Mouse (Mus musculus): ENCODE measurements around the gene Ruvbl1. TPM values are rescaled to one million over a fixed set of nuclear protein-coding genes. Genes with fewer than 3 reads are reported as not detected.

The Ruvbl1 gene
- total and polyA plus RNA-seq, 3 experiments = 156 to 169 (median 159) TPM

DNA sequence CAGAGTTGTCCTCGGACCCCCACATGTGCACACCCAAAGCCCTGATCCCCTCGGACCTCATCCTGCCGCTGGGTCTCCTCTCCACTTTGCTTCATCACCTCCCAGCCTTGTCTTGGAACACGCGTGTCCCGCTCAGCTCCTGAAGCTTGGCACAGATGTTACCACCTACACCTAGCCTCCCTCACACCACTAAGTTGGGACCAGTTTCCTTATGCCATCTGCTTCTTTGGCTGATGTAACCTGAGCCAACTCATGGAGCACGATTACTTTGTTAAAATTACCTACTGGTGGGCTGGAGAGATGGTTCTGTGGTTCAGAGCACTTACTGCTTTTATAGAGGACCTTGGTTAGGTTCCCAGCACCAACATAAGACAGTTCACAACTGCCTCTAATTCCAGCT, 56.6 kb downstream of the Ruvbl1 start:
- Histone ChIP-seq H3K4me3 (replicated peaks in 1 of 3; ENCODE audit: low read depth in 2 of 3, low read length in 2 of 3, poor library complexity in 1 of 3) (no peak overlapping the region), H3K27me3 (replicated peaks) (no peaks in the 10 kb centered on the region), H3K36me3 (replicated peaks in 1 of 2; ENCODE audit: control insufficient read depth in 1 of 2, insufficient read depth in 1 of 2, low read length in 1 of 2) (peaks cover 0 to 5% of the 10 kb centered on the region in 2 experiments), H3K9ac (ENCODE audit: insufficient read depth, low read depth) (no peak overlapping the region), H3K9me3 (replicated peaks; ENCODE audit: low read length) (no peaks in the 10 kb centered on the region), H3K27ac (ENCODE audit: insufficient read depth, low read depth) (no peak overlapping the region), H3K4me1 (ENCODE audit: control insufficient read depth in 1 of 2, insufficient read depth in 2 of 2) (peaks cover 2 to 21% of the 10 kb centered on the region in 2 experiments; a peak in 3 of 4 replicates), H3K79me2 (replicated peaks; ENCODE audit: control insufficient read depth, extremely low read depth, insufficient read depth, poor library complexity, severe bottlenecking) (peaks cover 17% of the 10 kb centered on the region), H3K4me2 (ENCODE audit: insufficient read depth, low read depth, poor library complexity, severe bottlenecking) (no peak overlapping the region)
- dilution Hi-C loops (cut with MboI; ENCODE audit: extremely low pct_ligation_motif_present, extremely low pct_unique_long_range_greater_than_20kb, low sequenced_read_pairs) (no loop called here), in situ Hi-C loops (cut with MboI; ENCODE audit: low pct_ligation_motif_present, low pct_unique_long_range_greater_than_20kb, low sequenced_read_pairs) (no loop called here)
- TF ChIP-seq KAT2A (IDR thresholded peaks at IDR 0.05; ENCODE audit: insufficient replicate concordance, low read length) (no peak), CHD2 (IDR thresholded peaks at IDR 0.05; ENCODE audit: low read length) (no peak)
- DNase-seq (ENCODE audit: extremely low read depth) = no peak

DNA sequence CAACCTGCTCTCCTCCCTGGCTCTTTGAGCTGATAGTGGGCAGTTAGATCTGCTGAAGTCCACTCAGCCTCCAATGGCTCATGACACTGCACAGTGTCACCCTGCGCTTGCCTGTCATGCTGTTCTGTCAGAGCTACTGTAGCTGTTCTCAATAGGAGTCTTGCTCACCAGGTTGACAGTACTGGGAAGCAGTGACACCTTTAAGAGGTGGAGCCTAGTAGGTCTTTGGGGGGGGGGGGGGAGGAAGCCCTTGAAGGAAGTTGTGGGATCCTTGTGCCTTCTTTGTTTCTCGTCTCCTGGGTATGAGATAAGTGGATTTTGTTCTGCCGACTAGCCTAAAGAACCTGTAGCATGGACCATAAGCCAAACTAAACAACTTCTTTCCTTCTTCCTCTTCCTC, 57.4 kb downstream of the Ruvbl1 start:
- peaks cover 9% of the 10 kb centered on the region for H3K79me2 ChIP-seq (replicated peaks; ENCODE audit: control insufficient read depth, extremely low read depth, insufficient read depth, poor library complexity, severe bottlenecking)
- dilution Hi-C loops (cut with MboI; ENCODE audit: extremely low pct_ligation_motif_present, extremely low pct_unique_long_range_greater_than_20kb, low sequenced_read_pairs) = no loop called here
- H3K27me3 ChIP-seq (replicated peaks) = no peaks in the 10 kb centered on the region
- in situ Hi-C loops (cut with MboI; ENCODE audit: low pct_ligation_motif_present, low pct_unique_long_range_greater_than_20kb, low sequenced_read_pairs) = no loop called here
- DNase-seq (ENCODE audit: extremely low read depth) = no peak
- H3K36me3 ChIP-seq (replicated peaks in 1 of 2; ENCODE audit: control insufficient read depth in 1 of 2, insufficient read depth in 1 of 2, low read length in 1 of 2) = no peaks in the 10 kb centered on the region
- peak overlapping the region; percentile 31; the same call in 1 of the 2 replicates for H3K9ac ChIP-seq (ENCODE audit: insufficient read depth, low read depth)
- no peak overlapping the region for H3K27ac ChIP-seq (ENCODE audit: insufficient read depth, low read depth)
- no peaks in the 10 kb centered on the region for H3K9me3 ChIP-seq (replicated peaks; ENCODE audit: low read length)
- peak overlapping the region; percentile 67 for H3K4me2 ChIP-seq (ENCODE audit: insufficient read depth, low read depth, poor library complexity, severe bottlenecking)
- H3K4me1 ChIP-seq (ENCODE audit: control insufficient read depth in 1 of 2, insufficient read depth in 2 of 2) = peaks cover 2 to 17% of the 10 kb centered on the region in 2 experiments; a peak in 3 of 4 replicates
- peak overlapping the region in 2 of 3 experiments; percentile 28 to 48 for H3K4me3 ChIP-seq (replicated peaks in 1 of 3; ENCODE audit: low read depth in 2 of 3, low read length in 2 of 3, poor library complexity in 1 of 3)
- no peak for TF ChIP-seq MAFK (IDR thresholded peaks at IDR 0.05; ENCODE audit: insufficient replicate concordance, low read length)
- no peak for TF ChIP-seq MXI1 (IDR thresholded peaks at IDR 0.05; ENCODE audit: low read depth, low read length)
- no peak for TF ChIP-seq RAD21 (IDR thresholded peaks at IDR 0.05; ENCODE audit: low read depth, low read length)
- TF ChIP-seq PAX5 (IDR thresholded peaks at IDR 0.05; ENCODE audit: low read length) = no peak
- TF ChIP-seq RCOR1 (conservative IDR thresholded peaks at IDR 0.05; ENCODE audit: low read depth, low read length) = no peak
- TF ChIP-seq UBTF (IDR thresholded peaks at IDR 0.05; ENCODE audit: low read depth, low read length) = no peak
- no peak for TF ChIP-seq ZMIZ1 (IDR thresholded peaks at IDR 0.05; ENCODE audit: low read depth, low read length)
- no peak for TF ChIP-seq USF2 (conservative IDR thresholded peaks at IDR 0.05; ENCODE audit: low read depth, low read length)
- TF ChIP-seq MAX (IDR thresholded peaks at IDR 0.05; ENCODE audit: low read length) = no peak
- TF ChIP-seq NELFE (IDR thresholded peaks at IDR 0.05; ENCODE audit: low read depth, low read length) = 0 out of 2 replicates have a peak, but pooled peaks have one; percentile 32
- TF ChIP-seq ZNF384 (IDR thresholded peaks at IDR 0.05; ENCODE audit: low read depth, low read length) = no peak
- TF ChIP-seq SMC3 (IDR thresholded peaks at IDR 0.05; ENCODE audit: low read depth, low read length) = no peak
- peak; percentile 60 for TF ChIP-seq MAZ (IDR thresholded peaks at IDR 0.05; ENCODE audit: low read depth, low read length)
- no peak for TF ChIP-seq KAT2A (IDR thresholded peaks at IDR 0.05; ENCODE audit: insufficient replicate concordance, low read length)
- no peak for TF ChIP-seq CHD1 (IDR thresholded peaks at IDR 0.05; ENCODE audit: low read depth, low read length)
- TF ChIP-seq ZC3H11A (IDR thresholded peaks at IDR 0.05; ENCODE audit: low read depth, low read length) = no peak
- TF ChIP-seq TBP (conservative IDR thresholded peaks at IDR 0.05; ENCODE audit: low read depth, low read length) = no peak
- TF ChIP-seq ZKSCAN1 (IDR thresholded peaks at IDR 0.05; ENCODE audit: borderline replicate concordance, low read depth, low read length) = no peak
- no peak for TF ChIP-seq SIN3A (IDR thresholded peaks at IDR 0.05; ENCODE audit: low read length)
- peak; percentile 35; the same call in 1 of the 2 replicates for TF ChIP-seq POLR2A (IDR thresholded peaks at IDR 0.05; ENCODE audit: low read depth, low read length)
- no peak for TF ChIP-seq JUND (conservative IDR thresholded peaks at IDR 0.05; ENCODE audit: low read depth, low read length)
- no peak for TF ChIP-seq MYC (IDR thresholded peaks at IDR 0.05; ENCODE audit: low read depth, low read length)
- no peak for TF ChIP-seq BHLHE40 (IDR thresholded peaks at IDR 0.05; ENCODE audit: low read depth, low read length)
- no peak for TF ChIP-seq IRF4 (IDR thresholded peaks at IDR 0.05; ENCODE audit: low read depth, low read length)
- TF ChIP-seq USF1 (IDR thresholded peaks at IDR 0.05; ENCODE audit: low read depth, low read length) = no peak
- 0 out of 2 replicates have a peak, but pooled peaks have one; percentile 17 for TF ChIP-seq TCF12 (IDR thresholded peaks at IDR 0.05; ENCODE audit: low read depth, low read length)
- TF ChIP-seq EP300 (IDR thresholded peaks at IDR 0.05; ENCODE audit: low read length) = no peak
- TF ChIP-seq HCFC1 (IDR thresholded peaks at IDR 0.05; ENCODE audit: low read depth, low read length) = peak; percentile 38; the same call in 1 of the 2 replicates
- peak; percentile 56 for TF ChIP-seq ELF1 (IDR thresholded peaks at IDR 0.05; ENCODE audit: low read depth, low read length)
- TF ChIP-seq ETS1 (conservative IDR thresholded peaks at IDR 0.05; ENCODE audit: low read depth, low read length) = no peak; the same call in 1 of the 2 replicates
- TF ChIP-seq GABPA (IDR thresholded peaks at IDR 0.05; ENCODE audit: insufficient replicate concordance, low read depth, low read length) = no peak
- no peak for TF ChIP-seq NRF1 (IDR thresholded peaks at IDR 0.05; ENCODE audit: low read depth, low read length)
- no peak for TF ChIP-seq JUN (IDR thresholded peaks at IDR 0.05; ENCODE audit: insufficient read depth, low read depth, low read length)
